Comparison of ENCODE assay signal across 22 mouse cellular contexts in genomic region chr2:28216211-28216775, GRCm38 (mm10). TPM values are rescaled to one million over a fixed set of nuclear protein-coding genes. Genes with fewer than 3 reads are reported as not detected.
DNase-seq lines count a peak whose midpoint lies in the region; ATAC-seq lines count a peak whose summit lies in the region.
"Had no signal": no experiment of that assay in that cellular context is flagged by ENCODE, and none has a peak within 500 bp of the region (broad histone marks: within the 10 kb centered on the region; RNA-seq: fewer than 3 reads in every experiment).

No protein-coding gene starts in this region.

- no peaks in the 10 kb centered on the region for H3K27me3 ChIP-seq in kidney, embryonic 15.5 days
- H3K27me3 ChIP-seq: hindbrain, embryonic 12.5 days; hindbrain, embryonic 15.5 days had no signal

- no peak for ATAC-seq in kidney, embryonic 15.5 days (replicated peaks; ENCODE audit: low FRiP score)
- no peak for ATAC-seq in granulocyte monocyte progenitor cell, adult 5-6 weeks (replicated peaks; ENCODE audit: poor library complexity, severe bottlenecking)
- ATAC-seq: activated CD4-positive, CD25-positive, alpha-beta regulatory T cell, adult 4 months; forebrain, embryonic 13.5 days; forebrain, embryonic 16.5 days; intestine, postnatal 0 days had no signal

- 80% methylated on average over 5 of the region's 5 CpGs for WGBS in kidney, embryonic 15.5 days

- H3K9me3 ChIP-seq in kidney, embryonic 15.5 days (replicated peaks): no peaks in the 10 kb centered on the region
- H3K9me3 ChIP-seq: forebrain, embryonic 10.5 days; forebrain, embryonic 13.5 days; hindbrain, embryonic 12.5 days; hindbrain, embryonic 15.5 days had no signal

- peak; percentile 61 for DNase-seq in cerebellum, adult 11-12 months
- no peak for DNase-seq in cerebellum, adult 8-10 months
- DNase-seq in cerebellum, adult 9-11 months: peak; percentile 69
- no peak for DNase-seq in cerebellum, adult 11 months
- peak; percentile 88 for DNase-seq in brain, adult 2 months (ENCODE audit: low read depth, low spot score)
- DNase-seq in cerebellum, postnatal 36 days: peak; percentile 49 to 50
- DNase-seq: adrenal gland, adult 8-10 months; adrenal gland, postnatal 25 days; gastrocnemius, postnatal 10 days; gastrocnemius, postnatal 36 days; heart, adult 11 months had no signal

- no peak overlapping the region for H3K4me3 ChIP-seq in kidney, embryonic 15.5 days (replicated peaks)
- H3K4me3 ChIP-seq: forebrain, embryonic 10.5 days; forebrain, embryonic 13.5 days; hindbrain, embryonic 12.5 days; hindbrain, embryonic 15.5 days had no signal

- 0 out of 2 replicates have a peak, but pooled peaks cover 3% of the 10 kb centered on the region for H3K4me1 ChIP-seq in kidney, embryonic 15.5 days

- no peak overlapping the region for H3K4me2 ChIP-seq in kidney, embryonic 15.5 days
- H3K4me2 ChIP-seq: forebrain, embryonic 13.5 days; heart, embryonic 11.5 days; hindbrain, embryonic 12.5 days; hindbrain, embryonic 15.5 days had no signal

- no peak overlapping the region for H3K27ac ChIP-seq in kidney, embryonic 15.5 days
- H3K27ac ChIP-seq: forebrain, embryonic 10.5 days; forebrain, embryonic 13.5 days; hindbrain, embryonic 12.5 days; hindbrain, embryonic 15.5 days had no signal

- H3K9ac ChIP-seq in kidney, embryonic 15.5 days: no peak overlapping the region
- H3K9ac ChIP-seq: hindbrain, embryonic 12.5 days; hindbrain, embryonic 15.5 days had no signal

- H3K36me3 ChIP-seq in kidney, embryonic 15.5 days: peaks cover 13% of the 10 kb centered on the region

RNA-seq across cellular contexts. Expression of gene Olfm1, which starts 23.5 kb away (rescaled TPM):
- 15.0 and 16.9 TPM in 2 replicates for polyA plus RNA-seq in kidney, embryonic 15.5 days (2015; fragmentation: Nextera tagmentation; extraction: Ambion mirVana)
- total RNA-seq in granulocyte monocyte progenitor cell, adult 5-6 weeks (2014; fragmentation: Nextera tagmentation): 1.3 and 6.3 TPM in 2 replicates
- total RNA-seq in granulocyte monocyte progenitor cell, adult 5-6 weeks (2017): 0.56 and 0.93 TPM in 2 replicates
- total RNA-seq: hematopoietic stem cell, adult 5-6 weeks had no signal

Comparison
In these comparisons a context has a peak if more than half of its experiments do, and no peak if none do; other contexts are left out.
1. DNase-seq: peak in cerebellum, adult 11-12 months (single experiment), cerebellum, adult 9-11 months (single experiment), brain, adult 2 months (single experiment) and cerebellum, postnatal 36 days (2 of 2); none in cerebellum, adult 8-10 months (single experiment) and cerebellum, adult 11 months (single experiment).